Mouse (Mus musculus) ES-Bruce4 (cell line): ENCODE measurements at regions not wholly inside any gene's neighbourhood (a gene's known extent, or its start where the extent isn't known, plus 50 kb on each side); places are given as distances from the start of the nearest gene placed in this dataset.
A peak's percentile ranks its signal among the peaks of the same experiment; 100 is the strongest.

ENCODE experiments used
- H3K27ac ChIP-seq: 2 replicates; pipeline ENCODE4 v1.5.1; 2012; ENCODE audit warnings: low read length, inconsistent platforms; ENCODE audit not compliant: insufficient read depth
- H3K27me3 ChIP-seq: 2 replicates; pipeline ENCODE4 v1.6.1; 2012; ENCODE audit warnings: mild to moderate bottlenecking, low read length, inconsistent platforms; ENCODE audit not compliant: control insufficient read depth, poor library complexity, insufficient read depth, severe bottlenecking
- H3K36me3 ChIP-seq: 2 replicates; pipeline ENCODE4 v1.6.1; 2012; ENCODE audit warnings: inconsistent platforms, mild to moderate bottlenecking, low read length, moderate library complexity; ENCODE audit not compliant: control insufficient read depth, poor library complexity, insufficient read depth, severe bottlenecking
- H3K4me1 ChIP-seq: one replicate; pipeline ENCODE4 v1.8.1; 2011; ENCODE audit warnings: low read length; ENCODE audit not compliant: control insufficient read depth, insufficient read depth
- H3K4me3 ChIP-seq: 2 replicates; pipeline ENCODE4 v1.5.1; 2011; ENCODE audit warnings: low read depth, mild to moderate bottlenecking, low read length
- H3K9ac ChIP-seq: 2 replicates; pipeline ENCODE4 v1.6.1; 2012; ENCODE audit warnings: low read depth, mild to moderate bottlenecking, inconsistent platforms; ENCODE audit not compliant: poor library complexity, severe bottlenecking
- H3K9me3 ChIP-seq: replicated peaks from 2 replicates; pipeline ENCODE4 v1.6.1; 2012; ENCODE audit warnings: mild to moderate bottlenecking, low read length, inconsistent platforms; ENCODE audit not compliant: control insufficient read depth, poor library complexity, insufficient read depth, severe bottlenecking
- CTCF ChIP-seq: IDR thresholded peaks from one replicate; pipeline ENCODE4 v1.8.1; 2011; ENCODE audit warnings: low read depth, low read length
- EP300 ChIP-seq: IDR thresholded peaks from 2 replicates; pipeline ENCODE4 v1.6.1; 2011; ENCODE audit warnings: low read depth, low read length; ENCODE audit not compliant: insufficient read depth
- POLR2A ChIP-seq: IDR thresholded peaks from one replicate; pipeline ENCODE4 v1.8.1; 2011; ENCODE audit warnings: low read length; ENCODE audit not compliant: insufficient read depth

DNA sequence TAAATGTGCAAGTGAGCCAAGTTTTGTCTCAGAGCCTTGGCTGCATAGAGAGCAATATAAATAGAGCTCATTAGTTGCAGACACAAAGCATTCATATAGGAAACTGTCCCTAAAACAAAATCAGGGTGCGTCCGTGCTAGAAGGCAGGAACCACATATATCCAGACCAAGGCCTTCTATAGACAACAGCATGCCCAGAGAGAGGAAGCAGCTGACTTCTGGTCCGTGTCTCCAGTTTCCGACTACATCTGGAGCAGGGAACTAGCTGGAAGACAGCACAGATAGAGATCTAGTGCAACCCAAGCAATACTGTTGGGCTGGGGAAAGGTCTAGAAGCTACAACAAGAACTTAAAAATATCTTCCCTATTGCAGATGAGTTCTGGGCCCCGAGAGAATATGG, 121.0 kb downstream of the Gm12728 start:
- peaks cover 2% of the 10 kb centered on the region for H3K4me1 ChIP-seq
- no peak overlapping the region for H3K4me3 ChIP-seq
- no peak overlapping the region for H3K9ac ChIP-seq
- H3K36me3 ChIP-seq: no peaks in the 10 kb centered on the region
- H3K27me3 ChIP-seq: no peaks in the 10 kb centered on the region
- peaks cover 4% of the 10 kb centered on the region; the same call in 1 of the 2 replicates for H3K9me3 ChIP-seq
- no peak for TF ChIP-seq POLR2A
- TF ChIP-seq CTCF: no peak
- TF ChIP-seq EP300: no peak
- no peak overlapping the region for H3K27ac ChIP-seq

DNA sequence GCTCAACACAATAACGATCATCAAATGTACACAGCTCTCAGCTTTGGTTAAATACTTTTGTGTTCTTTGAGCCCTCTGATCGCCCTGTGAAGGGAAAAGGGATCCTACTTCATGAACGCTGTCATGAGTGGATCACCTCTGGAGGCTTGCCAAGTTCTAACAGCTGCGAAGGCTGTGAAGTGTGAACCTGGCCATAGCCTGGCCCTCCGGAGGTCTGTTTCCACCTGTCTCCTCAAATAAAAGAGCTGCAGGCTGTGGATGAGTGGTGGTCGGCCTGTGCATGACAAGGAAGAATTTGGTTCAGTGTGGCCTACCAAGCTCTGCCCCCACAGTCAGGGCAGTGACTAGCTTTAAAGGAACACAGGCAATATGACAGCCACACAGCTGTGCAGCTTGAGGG, 122.0 kb downstream of the Gm12728 start:
- Histone ChIP-seq H3K27ac (no peak overlapping the region), H3K9ac (no peak overlapping the region), H3K4me1 (peaks cover 2% of the 10 kb centered on the region), H3K4me3 (no peak overlapping the region), H3K9me3 (peaks cover 4% of the 10 kb centered on the region; the same call in 1 of the 2 replicates), H3K36me3 (no peaks in the 10 kb centered on the region), H3K27me3 (no peaks in the 10 kb centered on the region)
- TF ChIP-seq CTCF (no peak), POLR2A (no peak), EP300 (no peak)

DNA sequence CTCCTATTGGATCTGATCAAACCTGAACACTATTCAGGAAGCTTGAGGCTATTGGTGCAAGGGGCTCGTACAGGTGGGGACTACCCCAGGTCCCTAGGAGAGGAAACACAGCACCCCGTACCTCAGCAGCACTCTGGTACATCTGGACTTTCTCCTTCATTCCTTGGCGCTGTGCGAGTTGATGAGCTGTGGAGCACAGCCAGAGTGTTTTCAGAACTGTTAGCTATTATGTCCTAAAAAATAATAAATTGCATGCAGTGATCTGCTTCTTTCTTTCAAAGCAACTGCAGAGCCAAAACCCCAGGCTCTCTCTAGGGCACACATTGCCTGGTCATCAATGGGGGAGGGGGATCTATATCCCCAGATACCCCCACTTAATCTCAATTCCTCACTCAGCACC, 122.6 kb downstream of the Gm12728 start:
- Histone ChIP-seq H3K9me3 (0 out of 2 replicates have a peak, but pooled peaks cover under 1% of the 10 kb centered on the region), H3K27me3 (no peaks in the 10 kb centered on the region), H3K9ac (no peak overlapping the region), H3K4me3 (no peak overlapping the region), H3K27ac (no peak overlapping the region), H3K4me1 (peaks cover 2% of the 10 kb centered on the region), H3K36me3 (no peaks in the 10 kb centered on the region)
- TF ChIP-seq CTCF (no peak), POLR2A (no peak), EP300 (no peak)

DNA sequence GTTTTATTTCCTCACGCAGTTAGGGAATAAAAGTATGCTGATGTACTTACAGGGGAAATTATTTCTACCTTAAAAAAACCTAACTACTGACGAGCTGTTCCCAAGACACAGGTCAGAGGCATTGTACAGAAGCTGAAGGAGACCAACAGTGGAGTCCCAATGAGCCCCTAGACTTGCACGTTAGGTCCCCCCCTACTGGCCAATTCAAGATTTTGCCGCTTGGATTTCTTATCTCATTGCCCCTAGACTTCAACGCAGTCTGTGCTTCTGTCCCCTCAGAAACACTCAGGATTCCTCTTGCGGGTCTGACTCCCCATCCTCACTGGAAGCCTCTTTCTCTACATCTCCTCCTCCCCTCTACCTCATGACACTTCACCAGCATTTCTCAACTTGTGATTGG, 125.3 kb downstream of the Gm12728 start:
- Histone ChIP-seq H3K27ac (no peak overlapping the region), H3K9me3 (no peaks in the 10 kb centered on the region), H3K27me3 (no peaks in the 10 kb centered on the region), H3K4me1 (no peaks in the 10 kb centered on the region), H3K9ac (no peak overlapping the region), H3K36me3 (no peaks in the 10 kb centered on the region), H3K4me3 (no peak overlapping the region)
- TF ChIP-seq EP300 (no peak), CTCF (peak; percentile 39)

- no peak overlapping the region for H3K9ac ChIP-seq
- TF ChIP-seq POLR2A: no peak
- no peak for TF ChIP-seq CTCF
- no peak for TF ChIP-seq EP300
- H3K4me1 ChIP-seq: no peaks in the 10 kb centered on the region
- H3K27ac ChIP-seq: no peak overlapping the region
- no peaks in the 10 kb centered on the region for H3K9me3 ChIP-seq
- no peaks in the 10 kb centered on the region for H3K36me3 ChIP-seq
- no peaks in the 10 kb centered on the region for H3K27me3 ChIP-seq
- no peak overlapping the region for H3K4me3 ChIP-seq
Measured at GRCm38 (mm10) chr4:105916229-105916628, 126.6 kb downstream of the Gm12728 start.

DNA sequence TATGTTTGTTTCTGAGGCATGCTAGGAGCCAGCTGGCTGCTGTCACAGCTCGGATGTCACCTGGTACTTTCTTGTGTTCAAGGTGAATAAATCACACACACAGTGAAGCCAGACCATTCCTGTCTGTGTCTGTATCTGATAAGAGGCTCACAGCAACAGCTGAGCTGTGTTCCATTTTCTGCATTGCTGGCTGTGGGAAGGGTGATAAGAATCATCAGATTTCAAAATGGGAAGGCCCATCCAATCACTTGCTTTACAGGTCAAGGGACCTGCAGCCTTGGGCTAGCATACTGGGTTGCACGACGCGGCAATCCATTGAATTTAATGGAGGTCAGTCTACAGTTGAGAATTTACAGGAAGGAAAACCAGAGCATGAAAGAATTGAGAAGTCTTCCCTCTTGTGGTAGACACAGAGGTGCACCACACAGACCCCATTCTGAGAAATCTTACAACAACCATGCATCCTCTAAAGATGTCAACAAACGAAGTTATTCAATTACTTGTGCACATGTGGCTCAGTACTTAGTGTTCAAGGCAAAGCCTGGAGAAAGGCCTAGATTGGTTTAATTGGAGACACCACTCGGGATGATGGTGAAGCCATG, 135.2 kb downstream of the Gm12728 start:
- H3K36me3 ChIP-seq: no peaks in the 10 kb centered on the region
- H3K9ac ChIP-seq: no peak overlapping the region
- TF ChIP-seq CTCF: no peak
- TF ChIP-seq EP300: no peak
- no peak for TF ChIP-seq POLR2A
- no peak overlapping the region for H3K27ac ChIP-seq
- no peaks in the 10 kb centered on the region for H3K4me1 ChIP-seq
- H3K9me3 ChIP-seq: no peaks in the 10 kb centered on the region
- H3K27me3 ChIP-seq: no peaks in the 10 kb centered on the region
- no peak overlapping the region for H3K4me3 ChIP-seq
